Mouse (Mus musculus) ES-Bruce4 (cell line): ENCODE results near the gene Mapt.

Experiments
- CTCF ChIP-seq: IDR thresholded peaks from one replicate; pipeline ENCODE4 v1.8.1; 2011; ENCODE audit warnings: low read depth, low read length
- EP300 ChIP-seq: IDR thresholded peaks from 2 replicates; pipeline ENCODE4 v1.6.1; 2011; ENCODE audit warnings: low read depth, low read length; ENCODE audit not compliant: insufficient read depth
- POLR2A ChIP-seq: IDR thresholded peaks from one replicate; pipeline ENCODE4 v1.8.1; 2011; ENCODE audit warnings: low read length; ENCODE audit not compliant: insufficient read depth

DNA sequence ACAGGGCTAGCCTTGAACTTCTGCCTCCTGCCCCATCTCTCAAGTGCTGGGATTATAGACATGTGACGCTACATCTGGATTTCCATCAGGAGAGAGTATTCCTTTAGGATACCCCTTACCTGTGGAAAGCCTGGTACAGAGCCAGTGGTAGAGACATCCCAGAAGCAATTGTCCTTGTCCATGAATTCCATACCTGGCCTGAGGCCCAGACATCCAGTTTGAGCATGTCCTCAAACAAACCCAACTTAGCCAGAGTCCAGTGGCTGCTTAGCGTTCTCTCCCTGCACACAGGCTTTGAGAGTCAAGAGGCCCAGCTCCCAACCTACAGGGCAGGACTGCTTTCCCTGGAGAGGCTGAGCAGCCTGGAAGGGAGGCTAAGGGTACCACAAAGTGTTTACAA lies 25.0 kb downstream of the Mapt start:
- no peak for TF ChIP-seq EP300
- no peak for TF ChIP-seq CTCF
- no peak for TF ChIP-seq POLR2A
